In the genomic region with DNA sequence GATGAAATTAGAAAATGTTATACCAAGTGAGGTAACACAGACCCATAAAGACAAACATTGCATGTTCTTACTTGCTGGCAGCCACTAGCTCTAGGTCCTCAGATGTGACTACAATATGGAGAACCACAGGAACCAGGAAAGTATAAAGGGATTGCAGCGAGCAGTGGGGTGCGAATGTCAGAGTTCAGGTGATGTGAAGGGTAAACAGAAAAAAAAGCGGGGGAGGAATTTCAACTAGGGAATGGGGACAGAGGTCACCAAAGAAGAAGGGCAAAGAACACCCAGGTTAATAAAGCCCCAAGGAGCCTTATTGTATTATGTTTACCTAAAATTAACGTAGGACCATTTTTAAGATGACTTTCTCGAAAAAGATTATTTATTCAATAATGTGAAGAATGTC, we compare ENCODE assay signal across 27 mouse cellular contexts. TPM values are rescaled to one million over a fixed set of nuclear protein-coding genes. Genes with fewer than 3 reads are reported as not detected.
DNase-seq lines count a peak whose midpoint lies in the region; ATAC-seq and TF ChIP-seq lines count a peak whose summit lies in the region.
"Had no signal": no experiment of that assay in that cellular context is flagged by ENCODE, and none has a peak within 500 bp of the region (broad histone marks: within the 10 kb centered on the region; RNA-seq: fewer than 3 reads in every experiment).

No protein-coding gene starts in this region.

- WGBS in kidney, adult 2 months: 46% methylated on average over 5 of the region's 5 CpGs
- 77% methylated on average over 5 of the region's 5 CpGs for WGBS in kidney, embryonic 14.5 days
- WGBS in liver, adult 2 months: 22% methylated on average over 5 of the region's 5 CpGs
- WGBS in liver, embryonic 12.5 days (ENCODE audit: insufficient replicate concordance): 59% methylated on average over 5 of the region's 5 CpGs
- WGBS in liver, embryonic 16.5 days (ENCODE audit: insufficient replicate concordance): 58% methylated on average over 5 of the region's 5 CpGs

- no peaks in the 10 kb centered on the region for H3K9me3 ChIP-seq in kidney, embryonic 14.5 days (ENCODE audit: control insufficient read depth, low read length)
- no peaks in the 10 kb centered on the region for H3K9me3 ChIP-seq in liver, embryonic 12.5 days (replicated peaks)
- no peaks in the 10 kb centered on the region for H3K9me3 ChIP-seq in liver, embryonic 16.5 days (replicated peaks; ENCODE audit: control insufficient read depth, low read length)
- H3K9me3 ChIP-seq: forebrain, embryonic 10.5 days; forebrain, embryonic 13.5 days; G1E; heart, embryonic 10.5 days; heart, embryonic 13.5 days had no signal

- no peaks in the 10 kb centered on the region; the same call in 1 of the 2 replicates for H3K79me2 ChIP-seq in liver, adult 2 months (ENCODE audit: control insufficient read depth, insufficient read depth, low read length)

- no peak for TF ChIP-seq CTCF in kidney, adult 2 months (conservative IDR thresholded peaks at IDR 0.05; ENCODE audit: insufficient read depth, insufficient read length, low read depth, low read length)
- no peak for TF ChIP-seq CTCF in liver, adult 2 months (IDR thresholded peaks at IDR 0.05; ENCODE audit: low read depth, low read length)

- no peak for TF ChIP-seq POLR2A in kidney, adult 2 months (IDR thresholded peaks at IDR 0.05; ENCODE audit: low read depth, low read length)
- TF ChIP-seq POLR2A in liver, adult 2 months (IDR thresholded peaks at IDR 0.05; ENCODE audit: extremely low read depth, insufficient read depth, low read length): no peak

- H3K27ac ChIP-seq in kidney, adult 2 months (ENCODE audit: insufficient read depth, low read depth, low read length): peak overlapping the region; percentile 79
- H3K27ac ChIP-seq in kidney, embryonic 14.5 days (ENCODE audit: low read depth, low read length): no peak overlapping the region
- peak overlapping the region; percentile 78 for H3K27ac ChIP-seq in liver, adult 2 months (replicated peaks; ENCODE audit: insufficient read depth, low read depth, low read length)
- no peak overlapping the region for H3K27ac ChIP-seq in liver, embryonic 12.5 days
- H3K27ac ChIP-seq in liver, embryonic 16.5 days (ENCODE audit: low read length): peak overlapping the region; percentile 67
- H3K27ac ChIP-seq: forebrain, embryonic 10.5 days; forebrain, embryonic 13.5 days; heart, adult 2 months; heart, embryonic 10.5 days; heart, embryonic 13.5 days had no signal

- H3K36me3 ChIP-seq in kidney, adult 2 months (ENCODE audit: control insufficient read depth, insufficient read depth, low read length): no peaks in the 10 kb centered on the region
- no peaks in the 10 kb centered on the region for H3K36me3 ChIP-seq in kidney, embryonic 14.5 days (ENCODE audit: control insufficient read depth, insufficient read depth, low read length)
- no peaks in the 10 kb centered on the region for H3K36me3 ChIP-seq in liver, adult 2 months (ENCODE audit: control insufficient read depth, insufficient read depth, low read length)
- no peaks in the 10 kb centered on the region for H3K36me3 ChIP-seq in liver, embryonic 12.5 days
- no peaks in the 10 kb centered on the region for H3K36me3 ChIP-seq in liver, embryonic 16.5 days (ENCODE audit: control insufficient read depth, insufficient read depth)
- H3K36me3 ChIP-seq: forebrain, embryonic 10.5 days; G1E; heart, embryonic 10.5 days; heart, embryonic 13.5 days had no signal

- DNase-seq in kidney, adult 2 months: peak; percentile 83
- DNase-seq in liver, adult 2 months (ENCODE audit: extremely low read depth, low read depth, low spot score): peak; percentile 90
- peak; percentile 36 for DNase-seq in yolk sac, embryonic 10.5 days (ENCODE audit: low spot score)
- DNase-seq in thymus, postnatal 14 days: no peak
- DNase-seq: adrenal gland, postnatal 10 days; adrenal gland, postnatal 36 days; B cell, adult 2 months; cerebellum, adult 18-20 months; cerebellum, adult 9-10 months; cerebellum, postnatal 14 days; gastrocnemius, postnatal 10 days; gastrocnemius, postnatal 36 days; heart, adult 2 months; heart, postnatal 14 days; heart, postnatal 4 days had no signal

- no peak for ATAC-seq in kidney, embryonic 14.5 days (ENCODE audit: low FRiP score, low TSS enrichment)
- no peak for ATAC-seq in liver, embryonic 12.5 days
- ATAC-seq in liver, embryonic 16.5 days (ENCODE audit: low read depth): peak; percentile 72
- ATAC-seq: forebrain, embryonic 13.5 days; forebrain, embryonic 16.5 days; Patski had no signal

- H3K4me1 ChIP-seq in kidney, adult 2 months (ENCODE audit: control insufficient read depth, insufficient read depth, low read length): peaks cover 38% of the 10 kb centered on the region
- H3K4me1 ChIP-seq in kidney, embryonic 14.5 days (ENCODE audit: control insufficient read depth, insufficient read depth, low read length): no peaks in the 10 kb centered on the region
- peaks cover 8% of the 10 kb centered on the region; the same call in 1 of the 2 replicates for H3K4me1 ChIP-seq in liver, adult 2 months (ENCODE audit: control insufficient read depth, insufficient read depth, low read length)
- H3K4me1 ChIP-seq in liver, embryonic 12.5 days: no peaks in the 10 kb centered on the region
- peaks cover 4% of the 10 kb centered on the region; the same call in 1 of the 2 replicates for H3K4me1 ChIP-seq in liver, embryonic 16.5 days (ENCODE audit: control insufficient read depth, low read depth, low read length)
- H3K4me1 ChIP-seq: forebrain, embryonic 10.5 days; forebrain, embryonic 13.5 days; heart, embryonic 10.5 days had no signal

- H3K4me3 ChIP-seq in kidney, adult 2 months (ENCODE audit: insufficient read depth, low read depth, low read length): no peak overlapping the region
- no peak overlapping the region for H3K4me3 ChIP-seq in kidney, embryonic 14.5 days (ENCODE audit: low read length)
- no peak overlapping the region for H3K4me3 ChIP-seq in liver, adult 2 months (ENCODE audit: insufficient read depth, low read depth, low read length)
- no peak overlapping the region for H3K4me3 ChIP-seq in liver, embryonic 12.5 days
- H3K4me3 ChIP-seq in liver, embryonic 16.5 days (ENCODE audit: low read depth, low read length): no peak overlapping the region
- H3K4me3 ChIP-seq: forebrain, embryonic 10.5 days; forebrain, embryonic 13.5 days; heart, adult 2 months; heart, embryonic 10.5 days; heart, embryonic 13.5 days had no signal

- no peak overlapping the region for H3K4me2 ChIP-seq in kidney, embryonic 14.5 days (replicated peaks; ENCODE audit: low read depth, low read length)
- no peak overlapping the region for H3K4me2 ChIP-seq in liver, embryonic 12.5 days
- no peak overlapping the region for H3K4me2 ChIP-seq in liver, embryonic 16.5 days (ENCODE audit: low read depth, low read length)
- H3K4me2 ChIP-seq: forebrain, embryonic 13.5 days; heart, embryonic 13.5 days had no signal

- no peaks in the 10 kb centered on the region for H3K27me3 ChIP-seq in kidney, adult 2 months (replicated peaks; ENCODE audit: control insufficient read depth, insufficient read depth, low read length)
- H3K27me3 ChIP-seq in kidney, embryonic 14.5 days (ENCODE audit: control insufficient read depth, insufficient read depth, low read length): no peaks in the 10 kb centered on the region
- H3K27me3 ChIP-seq in liver, adult 2 months (ENCODE audit: control insufficient read depth, insufficient read depth, low read length): no peaks in the 10 kb centered on the region
- H3K27me3 ChIP-seq in liver, embryonic 12.5 days (replicated peaks): 0 out of 2 replicates have a peak, but pooled peaks cover 5% of the 10 kb centered on the region
- H3K27me3 ChIP-seq in liver, embryonic 16.5 days (ENCODE audit: control insufficient read depth, insufficient read depth, low read depth, low read length): no peaks in the 10 kb centered on the region
- H3K27me3 ChIP-seq: CH12.LX; forebrain, embryonic 13.5 days had no signal

- no peak overlapping the region for H3K9ac ChIP-seq in kidney, embryonic 14.5 days (ENCODE audit: low read depth, low read length)
- no peak overlapping the region for H3K9ac ChIP-seq in liver, adult 2 months (ENCODE audit: low read depth, low read length)
- no peak overlapping the region for H3K9ac ChIP-seq in liver, embryonic 12.5 days
- H3K9ac ChIP-seq in liver, embryonic 16.5 days (ENCODE audit: low read depth, low read length): no peak overlapping the region
- H3K9ac ChIP-seq: forebrain, embryonic 13.5 days; heart, embryonic 13.5 days had no signal

RNA-seq across cellular contexts. Expression of gene Slc27a2, which starts 6.9 kb away (rescaled TPM):
- 1,333 and 1,911 TPM in 2 replicates for polyA plus RNA-seq in kidney, adult 2 months (2012; rRNA removed)
- 3.9 and 9.6 TPM in 2 replicates for polyA plus RNA-seq in kidney, embryonic 14.5 days (2014; fragmentation: Nextera tagmentation; extraction: Ambion mirVana)
- total RNA-seq in liver, adult 2 months (2014; rRNA removed): 1,190 and 1,397 TPM in 2 replicates
- 912 and 1,036 TPM in 2 replicates for polyA plus RNA-seq in liver, adult 2 months (2012; rRNA removed)
- polyA plus RNA-seq in liver, embryonic 12.5 days (2016; fragmentation: Nextera tagmentation; extraction: Ambion mirVana): 53.1 and 56.3 TPM in 2 replicates
- polyA plus RNA-seq in liver, embryonic 16.5 days (2015; fragmentation: Nextera tagmentation; extraction: Ambion mirVana): 145 and 150 TPM in 2 replicates
- total RNA-seq: CH12.LX; gastrocnemius, postnatal 36 days; granulocyte monocyte progenitor cell, adult 5-6 weeks; heart, postnatal 4 days had no signal
- polyA plus RNA-seq: G1E, Patski had no signal

RNA-seq across cellular contexts. Expression of gene Atp8b4, which starts 44.8 kb away (rescaled TPM):
- polyA plus RNA-seq in kidney, adult 2 months (2012; rRNA removed): 0.81 and 0.97 TPM in 2 replicates
- 0.18 and 0.29 TPM in 2 replicates for polyA plus RNA-seq in kidney, embryonic 14.5 days (2014; fragmentation: Nextera tagmentation; extraction: Ambion mirVana)
- total RNA-seq in liver, adult 2 months (2014; rRNA removed): 0.55 and 0.87 TPM in 2 replicates
- 0.21 and 0.31 TPM in 2 replicates for polyA plus RNA-seq in liver, adult 2 months (2012; rRNA removed)
- polyA plus RNA-seq in liver, embryonic 12.5 days (2016; fragmentation: Nextera tagmentation; extraction: Ambion mirVana): 2.2 and 2.5 TPM in 2 replicates
- polyA plus RNA-seq in liver, embryonic 16.5 days (2015; fragmentation: Nextera tagmentation; extraction: Ambion mirVana): 5.5 and 5.9 TPM in 2 replicates
- polyA plus RNA-seq: forebrain, embryonic 13.5 days; forebrain, embryonic 16.5 days had no signal

Comparison
In these comparisons a context has a peak if more than half of its experiments do, and no peak if none do; other contexts are left out.
1. H3K27ac ChIP-seq: peak in kidney, adult 2 months (single experiment), liver, adult 2 months (single experiment) and liver, embryonic 16.5 days (single experiment); none in kidney, embryonic 14.5 days (single experiment) and liver, embryonic 12.5 days (single experiment).